ENCODE assay signal across 17 mouse cellular contexts in the genomic region with DNA sequence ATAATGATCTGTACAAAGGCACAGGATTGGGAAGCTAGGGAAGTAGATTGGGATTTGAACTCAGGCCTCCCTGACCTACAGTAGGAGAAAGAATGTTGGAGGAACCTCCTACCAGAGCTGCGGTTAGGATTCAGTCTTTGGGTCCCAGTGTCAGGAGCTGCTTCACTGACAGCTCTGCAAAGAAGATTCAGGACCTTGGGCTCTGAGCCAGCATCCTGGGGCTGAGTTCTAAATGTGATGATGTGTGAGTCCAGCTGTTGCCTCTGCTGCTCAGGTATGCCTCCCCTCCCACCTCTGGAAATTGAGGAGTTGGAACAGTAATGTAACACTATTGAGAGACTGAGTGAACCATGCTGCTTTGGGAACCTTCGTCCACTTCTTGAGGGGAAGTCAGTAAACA.
"Had no signal": no experiment of that assay in that cellular context is flagged by ENCODE, and none has a peak within 500 bp of the region (broad histone marks: within the 10 kb centered on the region; RNA-seq: fewer than 3 reads in every experiment).

No protein-coding gene starts in this region.

- H3K4me1 ChIP-seq: midbrain, embryonic 10.5 days; midbrain, embryonic 12.5 days; neural tube, embryonic 13.5 days; neural tube, embryonic 15.5 days had no signal

- H3K27me3 ChIP-seq: midbrain, embryonic 12.5 days; neural tube, embryonic 13.5 days; neural tube, embryonic 15.5 days had no signal

- H3K36me3 ChIP-seq: midbrain, embryonic 10.5 days; midbrain, embryonic 12.5 days; neural tube, embryonic 13.5 days; neural tube, embryonic 15.5 days had no signal

- H3K4me3 ChIP-seq: midbrain, embryonic 10.5 days; midbrain, embryonic 12.5 days; myocyte; neural tube, embryonic 13.5 days; neural tube, embryonic 15.5 days had no signal

- H3K27ac ChIP-seq: midbrain, embryonic 10.5 days; midbrain, embryonic 12.5 days; neural tube, embryonic 13.5 days; neural tube, embryonic 15.5 days had no signal

- DNase-seq: lung, embryonic 14.5 days; lung, postnatal 10 days; lung, postnatal 4 days; midbrain, embryonic 14.5 days; retina, postnatal 1 day; right cerebral cortex, adult 18-20 months; right cerebral cortex, postnatal 25 days; right cerebral cortex, postnatal 4 days; spleen, adult 18-20 months; thymus, adult 18-20 months; thymus, postnatal 14 days; thymus, postnatal 36 days had no signal
